Mouse (Mus musculus) embryonic facial prominence, embryonic 14.5 days (tissue): ENCODE results near the gene Rs1. TPM values are rescaled to one million over a fixed set of nuclear protein-coding genes. Genes with fewer than 3 reads are reported as not detected.
A peak's percentile ranks its signal among the peaks of the same experiment; 100 is the strongest.
"Not testable (repeated sequence)": the region's sequence is repeated elsewhere in the genome, so short reads cannot be mapped to it uniquely, and the experiment has no call there.

Source experiments
- ATAC-seq: fragments of 200-750 bp; cut with Nextera tagmentation; 2 replicates; pipeline ENCODE4 v1.8.0; 2017; ENCODE audit warnings: low read depth, moderate number of reproducible peaks, moderate TSS enrichment
- DNase-seq: peaks from one replicate; pipeline ENCODE4 v3.0.0-alpha.2; 2015; ENCODE audit warnings: low spot score
- H3K27ac ChIP-seq: fragments of 300-500 bp; sonication (generic); replicated peaks from 2 replicates; pipeline ENCODE4 v1.5.1; 2014; ENCODE audit warnings: low read depth, mild to moderate bottlenecking, low read length, moderate library complexity
- H3K27me3 ChIP-seq: fragments of 300-500 bp; sonication (generic); replicated peaks from 2 replicates; pipeline ENCODE4 v1.6.1; 2014; ENCODE audit warnings: low read length; ENCODE audit not compliant: control insufficient read depth, insufficient read depth
- H3K36me3 ChIP-seq: fragments of 300-500 bp; sonication (generic); 2 replicates; pipeline ENCODE4 v1.6.1; 2014; ENCODE audit warnings: low read length, mixed read lengths; ENCODE audit not compliant: control insufficient read depth, insufficient read depth
- H3K4me1 ChIP-seq: fragments of 300-500 bp; sonication (generic); 2 replicates; pipeline ENCODE4 v1.6.1; 2014; ENCODE audit warnings: antibody characterized with exemption, low read length; ENCODE audit not compliant: control insufficient read depth, insufficient read depth
- H3K4me2 ChIP-seq: fragments of 300-500 bp; sonication (generic); 2 replicates; pipeline ENCODE4 v1.6.1; 2014; ENCODE audit warnings: low read depth, mild to moderate bottlenecking, low read length, moderate library complexity, mixed read lengths
- H3K4me3 ChIP-seq: fragments of 300-500 bp; sonication (generic); 2 replicates; pipeline ENCODE4 v1.5.1; 2014; ENCODE audit warnings: low read depth, mild to moderate bottlenecking, low read length
- H3K9ac ChIP-seq: fragments of 300-500 bp; sonication (generic); 2 replicates; pipeline ENCODE4 v1.6.1; 2014; ENCODE audit warnings: low read depth, mild to moderate bottlenecking, low read length, moderate library complexity, mixed read lengths
- H3K9me3 ChIP-seq: fragments of 300-500 bp; sonication (generic); 2 replicates; pipeline ENCODE4 v1.6.1; 2016; ENCODE audit warnings: low read length; ENCODE audit not compliant: control insufficient read depth
- WGBS: fragments of 180-500 bp; shearing (Covaris S2); extraction: QIAGEN DNeasy Blood & Tissue Kit; methylation state at CpG from one replicate; pipeline ENCODE4 v1.1.7; 2014; 5-methylcytosine and 5-hydroxymethylcytosine counted together
- polyA plus RNA-seq: library from polyadenylated mRNA; unstranded; fragments of >200 nt; fragmentation: Nextera tagmentation; extraction: Ambion mirVana; gene quantifications from 2 replicates; pipeline ENCODE4 v1.2.1, GENCODE M21; 2014

Rs1 gene
- 0.09 TPM in 1 of 2 replicates, not detected in the other for polyA plus RNA-seq

- H3K4me3 ChIP-seq, result peak within 1 kb of the TSS; percentile 45
- peaks cover 5% of the 10 kb centered on the region; the same call in 1 of the 2 replicates for H3K27me3 ChIP-seq
- peak within 1 kb of the TSS; percentile 41; the same call in 1 of the 2 replicates for H3K9ac ChIP-seq
- no peaks in the 10 kb centered on the region for H3K9me3 ChIP-seq
- 85% methylated on average over 2 of the region's 2 CpGs for WGBS
- H3K27ac ChIP-seq, result no peak within 1 kb of the TSS
- peak within 1 kb of the TSS; percentile 49 for H3K4me2 ChIP-seq
- H3K4me1 ChIP-seq, result no peaks in the 10 kb centered on the region
- ATAC-seq, result no peak
- H3K36me3 ChIP-seq, result no peaks in the 10 kb centered on the region
- no peak for DNase-seq
Measured at GRCm38 (mm10) chrX:160767713-160768112, at the start of gene Rs1. Rs1 (plus strand) TSS chrX:160768013.

GRCm38 (mm10) chrX:160735650-160736049, 32.2 kb upstream of the Rs1 start, which contains the start of gene Ppef1:
Ppef1 (minus strand) TSS chrX:160735765.
- no peak within 1 kb of the TSS for H3K4me3 ChIP-seq
- DNase-seq (no peak), ATAC-seq (no peak)
- no peak within 1 kb of the TSS for H3K27ac ChIP-seq
- H3K9me3 ChIP-seq, result no peaks in the 10 kb centered on the region
- H3K4me1 ChIP-seq, result no peaks in the 10 kb centered on the region
- no peaks in the 10 kb centered on the region for H3K36me3 ChIP-seq
- WGBS, result 69% methylated on average over 5 of the region's 5 CpGs
- H3K4me2 ChIP-seq, result no peak within 1 kb of the TSS
- peaks cover 10% of the 10 kb centered on the region for H3K27me3 ChIP-seq
- no peak within 1 kb of the TSS for H3K9ac ChIP-seq

DNA sequence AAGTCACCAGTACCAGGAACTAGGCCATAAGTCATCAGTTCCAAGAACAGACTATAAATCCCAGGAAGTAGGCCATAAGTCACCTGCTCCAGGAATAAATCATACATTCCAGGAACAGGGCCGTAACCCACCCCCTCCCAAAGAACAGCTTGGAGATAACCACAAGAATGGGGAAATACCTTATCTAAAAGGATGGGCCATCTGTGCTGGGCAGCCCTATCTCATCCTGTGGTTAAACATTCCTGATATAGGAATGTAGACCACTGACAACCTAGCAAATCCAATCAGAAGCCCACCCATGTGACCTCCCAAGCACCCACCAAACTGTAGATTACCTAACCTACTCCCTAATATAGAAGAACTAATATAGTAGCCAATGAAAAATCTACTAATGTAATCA, 22.4 kb upstream of the Rs1 start:
- Histone ChIP-seq H3K36me3 (no peaks in the 10 kb centered on the region), H3K4me2 (no peak overlapping the region), H3K4me3 (no peak overlapping the region), H3K9me3 (no peaks in the 10 kb centered on the region), H3K27me3 (no peaks in the 10 kb centered on the region), H3K9ac (no peak overlapping the region), H3K4me1 (no peaks in the 10 kb centered on the region), H3K27ac (no peak overlapping the region)
- DNase-seq (no peak), ATAC-seq (no peak)
- 77% methylated on average over 1 of the region's 1 CpGs for WGBS

DNA sequence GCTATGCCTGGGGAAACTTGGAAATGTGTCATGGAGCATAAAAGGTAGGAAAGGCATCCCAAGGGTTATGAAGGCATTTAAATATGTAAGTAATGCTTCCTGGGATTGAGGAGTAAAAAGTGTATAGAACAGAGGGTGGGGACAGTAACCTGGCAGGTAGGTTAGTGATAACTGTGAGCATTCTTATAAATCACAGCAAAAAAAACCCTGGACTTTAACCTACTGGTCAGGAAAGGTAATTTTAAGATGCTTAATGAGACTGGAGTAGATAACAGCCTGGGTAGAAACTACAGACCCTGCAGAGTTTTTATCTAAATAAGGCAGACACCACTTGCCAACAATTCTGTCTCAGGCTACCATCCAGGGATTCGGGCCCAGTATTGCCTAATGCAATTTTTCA, 19.2 kb upstream of the Rs1 start:
- 73% methylated on average over 1 of the region's 1 CpGs for WGBS
- Histone ChIP-seq H3K9ac (no peak overlapping the region), H3K9me3 (no peaks in the 10 kb centered on the region), H3K36me3 (no peaks in the 10 kb centered on the region), H3K27me3 (no peaks in the 10 kb centered on the region), H3K27ac (no peak overlapping the region), H3K4me2 (no peak overlapping the region), H3K4me1 (no peaks in the 10 kb centered on the region), H3K4me3 (no peak overlapping the region)
- ATAC-seq (no peak), DNase-seq (no peak)

DNA sequence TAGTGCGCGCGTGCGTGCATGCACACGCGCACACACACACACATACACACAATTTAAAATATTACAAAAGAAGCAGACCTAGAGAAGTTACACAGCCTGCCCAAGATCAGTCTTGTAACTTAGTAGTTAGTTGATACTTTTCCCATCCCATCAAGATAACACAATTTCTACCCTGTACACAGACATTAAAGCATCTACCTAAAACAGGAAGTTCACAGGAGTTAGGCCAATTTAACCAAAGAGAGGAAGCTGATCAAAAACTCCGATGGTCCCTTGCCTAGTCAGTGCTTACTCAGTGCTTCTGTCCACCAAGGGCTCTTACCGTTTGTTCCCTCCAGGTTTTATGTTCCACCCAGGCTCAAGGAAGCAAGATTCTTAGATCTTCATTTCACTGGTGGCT, 17.0 kb upstream of the Rs1 start:
- H3K9ac ChIP-seq, result no peak overlapping the region
- no peaks in the 10 kb centered on the region for H3K9me3 ChIP-seq
- no peaks in the 10 kb centered on the region for H3K4me1 ChIP-seq
- no peak for ATAC-seq
- peaks cover 3% of the 10 kb centered on the region; the same call in 1 of the 2 replicates for H3K27me3 ChIP-seq
- WGBS, result 92% methylated on average over 8 of the region's 8 CpGs
- H3K4me2 ChIP-seq, result no peak overlapping the region
- DNase-seq, result no peak
- H3K27ac ChIP-seq, result no peak overlapping the region
- no peaks in the 10 kb centered on the region for H3K36me3 ChIP-seq
- no peak overlapping the region for H3K4me3 ChIP-seq

DNA sequence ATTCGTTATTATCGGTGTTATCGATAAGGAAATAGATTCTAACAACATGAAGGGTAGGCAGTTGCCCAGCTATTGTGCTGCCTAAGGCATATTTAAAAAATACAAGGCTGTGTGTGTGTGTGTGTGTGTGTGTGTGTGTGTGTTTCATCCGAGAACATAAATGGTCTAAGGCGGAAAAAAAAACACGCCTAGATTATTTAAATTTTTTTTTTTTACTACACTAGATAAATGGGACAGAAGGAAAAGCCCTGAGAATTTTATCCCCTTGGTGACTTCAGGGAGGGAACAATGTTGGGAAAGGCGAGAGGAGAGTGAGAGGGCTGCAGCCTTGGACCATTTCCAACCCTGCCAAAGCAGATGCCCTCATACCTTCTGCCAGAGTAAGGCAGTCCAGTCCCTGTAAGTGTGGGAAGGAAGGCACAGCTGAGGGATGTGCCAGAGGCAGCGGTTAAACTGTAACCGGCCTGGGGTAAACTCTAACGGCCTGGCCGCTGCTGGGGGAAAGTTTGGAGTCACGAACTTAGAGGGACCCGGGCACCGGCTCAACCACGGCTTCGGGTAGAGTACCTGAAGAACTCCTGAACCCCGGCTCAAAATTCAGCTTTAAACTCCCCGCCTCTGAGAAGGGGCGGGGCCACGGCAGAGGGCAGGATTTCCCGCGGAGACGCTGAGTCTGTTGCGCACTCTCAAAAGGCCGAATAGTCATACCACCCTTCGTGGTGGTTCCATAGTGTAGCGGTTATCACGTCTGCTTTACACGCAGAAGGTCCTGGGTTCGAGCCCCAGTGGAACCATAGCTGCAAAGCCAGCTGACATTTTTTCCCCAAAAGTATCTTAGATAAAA, 2.2 kb upstream of the Rs1 start:
- peak overlapping the region; percentile 49 for H3K4me2 ChIP-seq
- WGBS, result 36% methylated on average over 22 of the region's 30 CpGs

GRCm38 (mm10) chrX:160766233-160766616, 1.6 kb upstream of the Rs1 start:
- ATAC-seq, result peak; percentile 92
- DNase-seq, result peak; percentile 78
- no peaks in the 10 kb centered on the region for H3K36me3 ChIP-seq
- WGBS, result 28% methylated on average over 15 of the region's 15 CpGs
- peak overlapping the region; percentile 63; the same call in 1 of the 2 replicates for H3K27ac ChIP-seq
- peak overlapping the region; percentile 49 for H3K4me2 ChIP-seq
- no peaks in the 10 kb centered on the region for H3K4me1 ChIP-seq
- peak overlapping the region; percentile 41; the same call in 1 of the 2 replicates for H3K9ac ChIP-seq
- H3K4me3 ChIP-seq, result peak overlapping the region; percentile 45
- H3K9me3 ChIP-seq, result no peaks in the 10 kb centered on the region
- H3K27me3 ChIP-seq, result peaks cover 1% of the 10 kb centered on the region; the same call in 1 of the 2 replicates

More for the DNA sequence above, 2.2 kb upstream of the Rs1 start:
- no peaks in the 10 kb centered on the region for H3K4me1 ChIP-seq
- 0 out of 2 replicates have a peak overlapping the region, but pooled peaks have one; percentile 63 for H3K27ac ChIP-seq
- H3K9ac ChIP-seq, result 0 out of 2 replicates have a peak overlapping the region, but pooled peaks have one; percentile 41
- ATAC-seq (peak; percentile 96), DNase-seq (peak; percentile 80)
- H3K36me3 ChIP-seq, result no peaks in the 10 kb centered on the region
- no peaks in the 10 kb centered on the region for H3K9me3 ChIP-seq
- peak overlapping the region; percentile 45 for H3K4me3 ChIP-seq
- H3K27me3 ChIP-seq, result no peaks in the 10 kb centered on the region; the same call in 1 of the 2 replicates

DNA sequence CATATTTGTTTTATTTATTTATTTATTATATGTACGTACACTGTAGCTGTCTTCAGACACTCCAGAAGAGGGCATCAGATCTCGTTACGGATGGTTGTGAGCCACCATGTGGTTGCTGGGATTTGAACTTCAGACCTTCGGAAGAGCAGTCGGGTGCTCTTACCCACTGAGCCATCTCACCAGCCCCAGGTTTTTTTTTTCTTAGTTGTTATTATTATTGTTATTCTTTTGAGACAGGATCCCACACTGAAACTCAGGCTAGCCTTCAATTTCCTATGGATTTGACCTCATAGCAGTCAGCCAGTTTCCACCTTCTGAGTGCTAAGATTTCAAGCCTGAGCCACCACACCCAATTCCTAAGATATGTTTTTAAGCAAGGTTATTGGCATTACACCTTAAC, 1.8 kb downstream of the Rs1 start:
- WGBS, result 78% methylated on average over 5 of the region's 5 CpGs
- not testable (repeated sequence) for H3K4me3 ChIP-seq, H3K36me3 ChIP-seq, ATAC-seq, H3K9ac ChIP-seq, H3K27ac ChIP-seq, H3K9me3 ChIP-seq, H3K4me2 ChIP-seq, H3K27me3 ChIP-seq, H3K4me1 ChIP-seq, DNase-seq
